Mouse (Mus musculus) left cerebral cortex, adult 2 months (tissue): ENCODE data around the gene Sec14l3. TPM values are rescaled to one million over a fixed set of nuclear protein-coding genes. Genes with fewer than 3 reads are reported as not detected.
"Not testable (repeated sequence)": the region's sequence is repeated elsewhere in the genome, so short reads cannot be mapped to it uniquely, and the experiment has no call there.

Source experiments
- DNase-seq, 2 experiments: peaks; one replicate each; pipeline ENCODE4 v3.0.0; 2021 to 2022; ENCODE audit warnings: low spot score in 2 of 2, mixed read lengths in 1 of 2; ENCODE audit errors: extremely low spot score in 1 of 2
- H3K27ac ChIP-seq: fragments of 200-600 bp; 2 replicates; pipeline ENCODE4 v1.8.1; 2022
- H3K4me3 ChIP-seq: fragments of 200-600 bp; 2 replicates; pipeline ENCODE4 v1.8.1; 2022
- CTCF ChIP-seq: fragments of 200-600 bp; IDR thresholded peaks from 2 replicates; pipeline ENCODE4 v1.8.1; 2022; ENCODE audit warnings: antibody characterized with exemption, mild to moderate bottlenecking, moderate library complexity
- intact Hi-C: fragments of 180-260 bp; cut with DNase I; formaldehyde crosslinking; loops from one replicate; pipeline ENCODE4 v1.15.1; 2025
- total RNA-seq, 2 experiments: library from RNA; stranded (reverse); gene quantifications; 2 replicates each; pipeline ENCODE4 v1.2.3; 2021

The Sec14l3 gene
- total RNA-seq, 2 experiments from 2014 or later, result 1.3 to 1.4 TPM

DNA sequence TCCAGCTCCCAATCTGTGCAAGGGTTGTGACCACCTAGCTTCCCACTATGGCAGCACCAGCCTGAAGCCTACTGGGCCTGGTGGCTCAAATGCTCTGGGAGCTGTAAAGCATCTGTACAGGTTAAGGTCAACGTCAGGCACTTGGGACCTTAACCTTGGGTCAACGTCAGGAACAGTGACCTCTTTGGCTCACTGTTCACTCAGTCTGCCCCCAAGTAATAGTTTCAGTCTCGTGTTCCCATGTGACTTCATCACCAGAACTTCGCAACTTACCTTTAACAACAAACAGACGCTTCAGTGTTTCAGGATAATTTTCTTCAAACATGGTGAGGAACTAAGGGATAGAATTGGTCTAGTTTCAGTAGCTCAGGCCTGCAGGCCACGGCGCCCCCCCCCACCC, 44.0 kb downstream of the Sec14l3 start:
- no peak for TF ChIP-seq CTCF
- no peak overlapping the region for H3K27ac ChIP-seq
- H3K4me3 ChIP-seq, result no peak overlapping the region
- DNase-seq, result no peak
- intact Hi-C loops, result no loop called here

- H3K27ac ChIP-seq, result no peak overlapping the region
- TF ChIP-seq CTCF, result no peak
- intact Hi-C loops, result no loop called here
- no peak overlapping the region for H3K4me3 ChIP-seq
- no peak for DNase-seq
Observed at GRCm38 (mm10) chr11:4112033-4112432, 47.4 kb downstream of the Sec14l3 start.

DNA sequence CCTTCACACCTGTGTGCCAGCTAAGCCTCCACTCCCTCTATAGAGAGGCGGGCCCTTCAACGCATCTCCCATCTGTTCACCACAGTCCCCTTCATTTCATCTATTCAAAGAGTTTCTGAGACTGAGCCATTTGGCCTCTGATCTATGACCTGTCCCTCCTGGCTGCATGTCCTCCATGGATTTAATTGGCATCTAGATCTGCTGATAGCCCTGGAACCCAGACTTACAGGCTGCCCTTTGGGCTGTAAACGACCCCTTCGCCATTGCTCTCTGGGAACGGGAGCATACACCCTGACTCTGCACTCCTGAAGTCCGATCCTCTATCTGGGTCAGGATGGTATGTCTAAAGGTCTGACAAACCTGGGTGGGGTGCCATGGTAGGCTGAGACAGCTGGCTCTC, 48.2 kb downstream of the Sec14l3 start:
- Histone ChIP-seq H3K27ac (no peak overlapping the region), H3K4me3 (no peak overlapping the region)
- TF ChIP-seq CTCF, result no peak
- peak in 1 of 2 experiments; percentile 7 for DNase-seq
- intact Hi-C loops, result no loop called here

- TF ChIP-seq CTCF, result no peak
- Histone ChIP-seq H3K27ac (no peak overlapping the region), H3K4me3 (no peak overlapping the region)
- no peak for DNase-seq
- intact Hi-C loops, result no loop called here
Observed at GRCm38 (mm10) chr11:4113496-4113895, 48.9 kb downstream of the Sec14l3 start.

DNA sequence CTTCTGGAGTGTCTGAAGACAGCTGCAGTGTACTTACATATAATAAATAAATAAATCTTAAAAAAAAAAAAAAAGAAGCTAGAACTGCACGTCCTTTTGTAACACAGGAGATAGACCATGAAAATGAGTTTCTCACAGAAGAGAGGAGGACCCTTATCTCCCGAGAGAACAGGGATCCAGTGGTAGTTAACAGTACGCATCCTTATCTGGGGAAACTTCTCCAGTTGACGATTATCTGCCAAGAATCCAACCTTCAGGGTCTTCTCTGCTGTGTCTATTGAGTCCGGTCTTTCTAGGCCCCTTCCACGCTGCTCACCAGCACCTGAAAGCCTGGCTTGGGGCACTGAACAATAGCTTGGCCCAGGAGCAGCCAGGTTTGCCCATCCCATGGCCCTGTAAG, 49.3 kb downstream of the Sec14l3 start:
- H3K4me3 ChIP-seq, result no peak overlapping the region
- H3K27ac ChIP-seq, result no peak overlapping the region
- TF ChIP-seq CTCF, result no peak
- intact Hi-C loops, result no loop called here
- DNase-seq, result no peak

- H3K27ac ChIP-seq, DNase-seq, H3K4me3 ChIP-seq, intact Hi-C loops: not testable (repeated sequence)
Observed at GRCm38 (mm10) chr11:4114541-4114940, 49.9 kb downstream of the Sec14l3 start.

- intact Hi-C loops, result no loop called here
- no peak for TF ChIP-seq CTCF
- DNase-seq, result no peak
- Histone ChIP-seq H3K27ac (peak overlapping the region; percentile 37; the same call in 1 of the 2 replicates), H3K4me3 (no peak overlapping the region; the same call in 1 of the 2 replicates)
Observed at GRCm38 (mm10) chr11:4115407-4115806, 50.8 kb downstream of the Sec14l3 start.

GRCm38 (mm10) chr11:4116458-4117141, 52.0 kb downstream of the Sec14l3 start:
- Histone ChIP-seq H3K4me3 (peak overlapping the region; percentile 71), H3K27ac (peak overlapping the region; percentile 91)
- intact Hi-C loops, result no loop called here
- TF ChIP-seq CTCF, result no peak
- DNase-seq, result peak in 1 of 2 experiments; percentile 62

GRCm38 (mm10) chr11:4117372-4118071, 52.9 kb downstream of the Sec14l3 start:
- intact Hi-C loops, result loop anchor here (1.0 kb wide), 1 partner anchor 21 kb away; no protein-coding TSS in a partner anchor
- DNase-seq, result no peak
- H3K27ac ChIP-seq, result peak overlapping the region; percentile 91
- peak; percentile 24 for TF ChIP-seq CTCF
- H3K4me3 ChIP-seq, result peak overlapping the region; percentile 71

GRCm38 (mm10) chr11:4118081-4118921, 53.7 kb downstream of the Sec14l3 start:
- intact Hi-C loops, result loop anchor here (1.0 kb wide), 1 partner anchor 22 kb away; no protein-coding TSS in a partner anchor
- peak overlapping the region; percentile 91 for H3K27ac ChIP-seq
- peak overlapping the region; percentile 71 for H3K4me3 ChIP-seq
- TF ChIP-seq CTCF, result no peak
- DNase-seq, result peak; percentile 81 to 84

GRCm38 (mm10) chr11:4119635-4120034, 55.0 kb downstream of the Sec14l3 start:
- no peak for DNase-seq
- no peak overlapping the region for H3K27ac ChIP-seq
- no peak overlapping the region for H3K4me3 ChIP-seq
- intact Hi-C loops, result no loop called here
- TF ChIP-seq CTCF, result no peak

GRCm38 (mm10) chr11:4121691-4122090, 57.0 kb downstream of the Sec14l3 start:
- no peak overlapping the region for H3K27ac ChIP-seq
- intact Hi-C loops, result no loop called here
- H3K4me3 ChIP-seq, result no peak overlapping the region
- TF ChIP-seq CTCF, result no peak
- DNase-seq, result no peak
